Mouse (Mus musculus) stomach, postnatal 0 days (tissue): ENCODE measurements at regions not wholly inside any gene's neighbourhood (a gene's known extent, or its start where the extent isn't known, plus 50 kb on each side); places are given as distances from the start of the nearest gene placed in this dataset.

Source experiments
- ATAC-seq: fragments of 200-750 bp; cut with Nextera tagmentation; 2 replicates; pipeline ENCODE4 v1.8.0; 2017; ENCODE audit not compliant: low FRiP score, low TSS enrichment
- DNase-seq: peaks from one replicate; pipeline ENCODE4 v3.0.0-alpha.2; 2016; ENCODE audit warnings: low spot score
- H3K27ac ChIP-seq: fragments of 300-500 bp; sonication (generic); replicated peaks from 2 replicates; pipeline ENCODE4 v1.5.1; 2014; ENCODE audit warnings: mild to moderate bottlenecking, control low read depth
- H3K27me3 ChIP-seq: fragments of 300-500 bp; sonication (generic); 2 replicates; pipeline ENCODE4 v1.6.1; 2014; ENCODE audit warnings: low read length; ENCODE audit not compliant: control insufficient read depth, insufficient read depth
- H3K36me3 ChIP-seq: fragments of 300-500 bp; sonication (generic); 2 replicates; pipeline ENCODE4 v1.6.1; 2014; ENCODE audit warnings: low read length, mixed read lengths; ENCODE audit not compliant: control insufficient read depth, insufficient read depth
- H3K4me1 ChIP-seq: fragments of 300-500 bp; sonication (generic); replicated peaks from 2 replicates; pipeline ENCODE4 v1.6.1; 2014; ENCODE audit warnings: antibody characterized with exemption; ENCODE audit not compliant: control insufficient read depth, insufficient read depth
- H3K4me2 ChIP-seq: fragments of 300-500 bp; sonication (generic); replicated peaks from 2 replicates; pipeline ENCODE4 v1.6.1; 2014; ENCODE audit warnings: low read depth, mild to moderate bottlenecking, control low read depth, moderate library complexity
- H3K4me3 ChIP-seq: fragments of 300-500 bp; sonication (generic); 2 replicates; pipeline ENCODE4 v1.5.1; 2014; ENCODE audit warnings: low read depth, low read length, control low read depth
- H3K9ac ChIP-seq: fragments of 300-500 bp; sonication (generic); 2 replicates; pipeline ENCODE4 v1.6.1; 2014; ENCODE audit warnings: mild to moderate bottlenecking, low read length, control low read depth, mixed read lengths
- H3K9me3 ChIP-seq: fragments of 300-500 bp; sonication (generic); 2 replicates; pipeline ENCODE4 v1.6.1; 2016; ENCODE audit warnings: low read length; ENCODE audit not compliant: control insufficient read depth
- CTCF ChIP-seq: IDR thresholded peaks from 2 replicates; pipeline ENCODE4 v1.5.1; 2016; ENCODE audit warnings: antibody characterized with exemption, low read depth, mild to moderate bottlenecking, moderate library complexity
- EP300 ChIP-seq: optimal IDR thresholded peaks from 2 replicates; pipeline ENCODE3; 2016; ENCODE audit warnings: antibody characterized with exemption
- WGBS: fragments of 180-500 bp; shearing (Covaris S2); extraction: QIAGEN DNeasy Blood & Tissue Kit; methylation state at CpG from one replicate; pipeline ENCODE4 v1.1.7; 2014; 5-methylcytosine and 5-hydroxymethylcytosine counted together

- H3K27ac ChIP-seq = no peak overlapping the region
- no peaks in the 10 kb centered on the region for H3K4me1 ChIP-seq
- H3K36me3 ChIP-seq = no peaks in the 10 kb centered on the region
- DNase-seq (no peak), ATAC-seq (no peak)
- no peak overlapping the region for H3K4me3 ChIP-seq
- H3K4me2 ChIP-seq = no peak overlapping the region
- 48% methylated on average over 6 of the region's 6 CpGs for WGBS
- no peak overlapping the region for H3K9ac ChIP-seq
- H3K9me3 ChIP-seq = no peaks in the 10 kb centered on the region
- TF ChIP-seq CTCF (no peak), EP300 (no peak)
- H3K27me3 ChIP-seq = no peaks in the 10 kb centered on the region
These were observed 83.4 kb upstream of the Chd2 start for GRCm38 (mm10) chr7:73624992-73625391.

- no peaks in the 10 kb centered on the region for H3K27me3 ChIP-seq
- no peaks in the 10 kb centered on the region for H3K9me3 ChIP-seq
- H3K4me2 ChIP-seq = no peak overlapping the region
- DNase-seq = no peak
- H3K36me3 ChIP-seq = no peaks in the 10 kb centered on the region
- 60% methylated on average over 3 of the region's 3 CpGs for WGBS
- no peak for TF ChIP-seq CTCF
- TF ChIP-seq EP300 = no peak
- H3K27ac ChIP-seq = peak overlapping the region; percentile 61; the same call in 1 of the 2 replicates
- H3K4me3 ChIP-seq = no peak overlapping the region
- H3K4me1 ChIP-seq = no peaks in the 10 kb centered on the region
- no peak overlapping the region for H3K9ac ChIP-seq
- no peak for ATAC-seq
These were observed 82.5 kb upstream of the Chd2 start for GRCm38 (mm10) chr7:73624093-73624600.

- WGBS = 65% methylated on average over 2 of the region's 2 CpGs
- H3K9me3 ChIP-seq = no peaks in the 10 kb centered on the region
- DNase-seq (no peak), ATAC-seq (no peak)
- no peaks in the 10 kb centered on the region for H3K27me3 ChIP-seq
- no peak overlapping the region for H3K9ac ChIP-seq
- H3K36me3 ChIP-seq = no peaks in the 10 kb centered on the region
- no peak overlapping the region for H3K27ac ChIP-seq
- no peak overlapping the region for H3K4me3 ChIP-seq
- TF ChIP-seq CTCF = no peak
- no peak for TF ChIP-seq EP300
- no peaks in the 10 kb centered on the region for H3K4me1 ChIP-seq
- no peak overlapping the region for H3K4me2 ChIP-seq
These were observed 80.8 kb upstream of the Chd2 start for GRCm38 (mm10) chr7:73622468-73622867.

GRCm38 (mm10) chr7:73620341-73620740 lies 78.7 kb upstream of the Chd2 start:
- WGBS = 88% methylated on average over 9 of the region's 9 CpGs
- H3K36me3 ChIP-seq = no peaks in the 10 kb centered on the region

GRCm38 (mm10) chr7:73618758-73619416 lies 77.3 kb upstream of the Chd2 start:
- ATAC-seq (no peak), DNase-seq (no peak)
- peak overlapping the region; percentile 100 for H3K27ac ChIP-seq
- TF ChIP-seq EP300 = no peak
- no peak for TF ChIP-seq CTCF
- peak overlapping the region; percentile 79 for H3K4me2 ChIP-seq
- H3K27me3 ChIP-seq = no peaks in the 10 kb centered on the region
- H3K9ac ChIP-seq = peak overlapping the region; percentile 91
- peak overlapping the region; percentile 73 for H3K4me3 ChIP-seq
- H3K36me3 ChIP-seq = no peaks in the 10 kb centered on the region
- no peaks in the 10 kb centered on the region for H3K9me3 ChIP-seq
- no peaks in the 10 kb centered on the region; the same call in 1 of the 2 replicates for H3K4me1 ChIP-seq
- 3% methylated on average over 25 of the region's 25 CpGs for WGBS

More at GRCm38 (mm10) chr7:73620341-73620740, 78.7 kb upstream of the Chd2 start:
- no peak overlapping the region for H3K27ac ChIP-seq
- no peak overlapping the region for H3K4me2 ChIP-seq
- no peaks in the 10 kb centered on the region for H3K27me3 ChIP-seq
- H3K4me1 ChIP-seq = no peaks in the 10 kb centered on the region; the same call in 1 of the 2 replicates
- ATAC-seq (no peak), DNase-seq (no peak)
- no peak overlapping the region for H3K9ac ChIP-seq
- H3K9me3 ChIP-seq = no peaks in the 10 kb centered on the region
- no peak for TF ChIP-seq EP300
- no peak for TF ChIP-seq CTCF
- no peak overlapping the region for H3K4me3 ChIP-seq

GRCm38 (mm10) chr7:73617910-73618757 lies 76.5 kb upstream of the Chd2 start:
- WGBS = under 1% methylated on average over 81 of the region's 86 CpGs
- peak overlapping the region; percentile 91 for H3K9ac ChIP-seq
- ATAC-seq = peak; percentile 95

More at GRCm38 (mm10) chr7:73617910-73618757, 76.5 kb upstream of the Chd2 start:
- H3K4me3 ChIP-seq = peak overlapping the region; percentile 73
- H3K27ac ChIP-seq = peak overlapping the region; percentile 100
- H3K27me3 ChIP-seq = no peaks in the 10 kb centered on the region
- peak overlapping the region; percentile 79 for H3K4me2 ChIP-seq
- no peaks in the 10 kb centered on the region; the same call in none of the 2 replicates for H3K4me1 ChIP-seq
- no peaks in the 10 kb centered on the region for H3K9me3 ChIP-seq
- H3K36me3 ChIP-seq = no peaks in the 10 kb centered on the region
- TF ChIP-seq EP300 (no peak), CTCF (peak; percentile 95)
- DNase-seq = peak; percentile 99
